Mouse (Mus musculus): ENCODE data around the gene Mapt. TPM values are rescaled to one million over a fixed set of nuclear protein-coding genes. Genes with fewer than 3 reads are reported as not detected.
"Not testable (repeated sequence)": the region's sequence is repeated elsewhere in the genome, so short reads cannot be mapped to it uniquely, and the experiment has no call there.

Mapt gene
- 72.8 and 74.8 TPM in 2 replicates for total RNA-seq (2021)
- long read RNA-seq, experiment 1, full-length matches to known transcripts = 9 of 30 reads
- long read RNA-seq, experiment 1, partial matches to known transcripts = 4 of 30 reads
- long read RNA-seq, experiment 1, other reads (novel, unspliced or antisense) = 17 of 30 reads
- long read RNA-seq, experiment 2, full-length matches to known transcripts = 5 of 25 reads
- long read RNA-seq, experiment 2, partial matches to known transcripts = 2 of 25 reads
- long read RNA-seq, experiment 2, other reads (novel, unspliced or antisense) = 18 of 25 reads

DNA sequence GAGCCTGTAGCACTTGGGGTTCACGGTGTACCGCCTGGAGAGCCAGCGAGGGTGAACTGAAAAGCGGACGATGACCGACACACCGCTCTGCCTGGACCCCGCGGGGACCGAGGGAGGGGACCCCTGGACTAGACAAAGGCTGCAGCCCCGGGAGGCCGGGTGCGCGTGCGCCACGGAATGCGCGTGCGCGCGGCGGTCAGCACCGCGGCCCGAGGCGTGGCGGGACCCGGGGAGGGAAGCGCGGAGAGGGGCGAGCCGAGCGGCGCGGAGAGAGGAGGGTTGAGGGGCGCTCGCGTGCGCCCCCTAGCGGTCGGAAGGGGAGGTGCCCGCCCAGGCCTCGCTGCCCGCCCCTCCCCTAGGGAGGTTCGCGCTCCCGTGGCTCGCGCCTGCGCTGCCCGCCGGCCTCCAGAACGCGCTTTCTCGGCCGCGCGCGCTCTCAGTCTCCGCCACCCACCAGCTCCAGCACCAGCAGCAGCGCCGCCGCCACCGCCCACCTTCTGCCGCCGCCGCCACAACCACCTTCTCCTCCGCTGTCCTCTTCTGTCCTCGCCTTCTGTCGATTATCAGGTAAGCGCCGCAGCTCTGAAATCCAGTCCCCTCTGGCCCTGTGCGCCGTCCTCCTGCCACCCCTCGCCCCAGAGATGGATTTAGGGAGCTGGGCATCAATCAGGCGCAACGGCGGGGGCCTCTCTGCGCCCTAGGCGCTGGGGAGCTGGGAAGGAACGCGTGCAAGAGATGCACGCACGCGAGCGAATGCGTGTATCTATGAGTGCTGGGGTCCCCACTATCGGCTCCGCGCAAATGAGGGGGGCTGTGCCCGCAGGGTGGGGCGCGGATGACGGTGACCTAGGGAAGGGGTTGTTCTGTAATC lies at the start of gene Mapt:
Gene Mapt, plus strand, starts transcription at position 350 of the 871 bp plus-strand sequence.
- DNase-seq = peak; percentile 95

DNA sequence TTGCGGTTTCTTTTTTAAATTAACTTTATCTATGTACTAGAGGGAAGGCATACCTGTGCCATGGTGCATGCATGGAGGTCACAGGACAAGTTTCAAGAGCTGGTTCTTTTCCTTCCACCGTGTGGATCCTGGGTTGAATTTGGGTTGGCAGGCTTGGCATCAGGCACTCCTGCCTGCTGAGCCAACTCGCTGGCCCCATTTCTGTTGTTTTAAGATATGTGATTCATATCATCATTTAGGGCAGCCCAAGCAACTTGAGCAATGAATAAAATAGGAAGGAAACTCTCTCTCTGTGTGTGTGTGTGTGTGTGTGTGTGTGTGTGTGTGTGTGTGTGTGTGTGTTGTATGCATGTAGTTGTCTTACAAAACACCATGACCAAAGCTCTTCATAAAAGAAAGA lies 49.0 kb upstream of the Mapt start:
- no peak for DNase-seq

DNA sequence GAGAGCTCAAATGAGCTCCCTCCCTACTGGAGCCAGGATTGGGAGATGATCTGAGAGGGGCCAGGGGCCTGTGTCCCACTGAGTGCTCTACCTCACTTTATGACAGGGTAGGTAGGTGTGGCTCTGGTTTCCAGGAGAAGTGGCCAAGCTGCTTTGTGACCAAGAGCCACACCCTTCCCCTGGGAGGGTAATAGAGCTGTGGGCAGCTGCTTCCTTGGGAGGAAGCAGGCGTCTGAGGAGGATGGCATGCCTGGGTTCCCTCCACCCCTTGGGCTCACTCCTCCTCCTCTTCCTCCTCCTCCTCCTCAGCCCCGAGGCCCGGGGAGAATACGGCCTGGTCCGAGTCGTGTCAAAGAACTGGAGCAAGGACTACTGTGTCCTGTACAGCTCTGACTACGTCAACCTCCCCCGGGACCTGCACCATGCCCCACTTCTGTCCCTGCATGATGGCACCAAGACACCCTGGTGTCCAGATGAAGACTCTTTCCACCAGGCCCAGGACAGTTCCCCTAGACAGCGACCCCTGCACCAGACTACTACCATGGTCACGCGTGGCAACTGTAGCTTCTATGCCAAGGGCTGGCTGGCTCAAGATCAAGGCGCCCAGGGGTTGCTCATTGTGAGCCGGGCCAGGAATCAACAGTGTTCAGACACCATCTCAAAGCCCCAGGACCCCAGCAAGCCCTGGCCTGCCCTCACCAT lies 44.9 kb upstream of the Mapt start, which contains the start of gene Sppl2c:
Gene Sppl2c, plus strand, starts transcription at position 193 of the 702 bp plus-strand sequence.
- DNase-seq = no peak

DNA sequence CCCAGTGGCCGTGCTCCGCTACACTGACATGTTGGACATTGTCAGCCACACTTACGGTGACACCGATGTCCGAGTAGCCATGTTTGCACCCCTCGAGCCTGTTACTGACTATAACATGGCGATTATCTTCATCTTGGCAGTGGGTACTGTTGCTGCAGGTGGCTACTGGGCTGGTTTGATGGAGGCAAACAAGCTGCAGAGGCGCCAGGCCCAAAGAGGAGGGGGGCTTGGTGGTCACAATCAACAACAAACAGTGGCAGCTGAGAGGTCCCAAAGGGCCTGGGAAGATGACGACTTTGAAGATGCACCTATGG lies 44.4 kb upstream of the Mapt start:
- DNase-seq = no peak

DNA sequence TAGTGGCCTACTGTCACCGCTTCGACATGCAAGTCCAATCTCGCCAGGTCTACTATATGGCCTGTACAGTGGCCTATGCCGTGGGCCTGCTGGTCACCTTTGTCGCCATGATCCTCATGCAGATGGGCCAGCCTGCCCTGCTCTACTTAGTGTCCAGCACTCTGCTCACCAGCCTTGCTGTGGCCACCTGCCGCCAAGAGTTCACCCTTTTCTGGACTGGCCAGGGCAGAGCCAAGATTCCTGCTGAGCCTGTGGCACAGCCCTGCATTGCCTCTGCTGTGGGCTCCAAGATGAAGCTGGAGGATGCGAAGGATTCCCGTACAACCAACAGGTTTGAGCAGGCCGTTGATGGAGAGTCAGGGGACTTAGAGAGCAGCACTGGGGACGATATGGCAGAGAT lies 43.4 kb upstream of the Mapt start:
- no peak for DNase-seq

DNA sequence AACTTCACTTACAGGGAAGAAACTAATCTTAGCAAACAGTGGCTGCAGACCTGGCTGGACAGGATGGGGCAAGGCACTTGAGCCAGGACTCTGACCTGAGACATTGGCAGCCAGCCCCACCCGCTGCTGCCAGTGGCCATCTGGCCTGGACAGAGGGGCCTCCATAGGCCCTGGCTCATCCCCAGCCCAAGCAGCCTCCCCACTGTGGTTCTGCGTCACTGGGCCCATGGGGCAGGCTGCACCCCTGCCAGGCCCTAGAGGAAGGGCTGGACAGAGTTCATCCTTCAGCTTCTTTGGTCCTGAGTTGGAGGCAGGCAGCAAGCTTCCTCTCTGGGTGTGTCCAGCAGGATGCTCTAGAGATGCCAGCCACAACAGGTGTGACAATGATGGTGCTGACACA lies 41.2 kb upstream of the Mapt start:
- no peak for DNase-seq

DNA sequence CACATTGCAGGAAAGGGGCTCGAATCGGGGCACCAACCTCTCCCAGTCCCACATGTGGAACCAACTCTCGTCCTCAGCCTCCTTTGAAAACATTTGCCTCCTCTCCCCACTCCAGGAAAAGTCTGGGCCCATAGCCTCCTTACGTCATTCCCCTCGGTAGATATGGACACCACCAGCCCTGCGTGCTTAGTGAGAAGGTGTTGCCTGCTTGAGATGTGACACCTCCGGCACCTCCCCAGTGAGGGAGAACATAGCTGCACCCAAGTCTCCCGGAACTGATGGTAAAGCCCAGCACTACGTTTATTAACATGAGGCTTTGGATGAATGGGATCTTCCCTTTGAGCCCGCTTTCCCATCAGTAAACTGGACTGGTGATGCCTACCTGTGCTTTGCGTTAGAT lies 35.8 kb upstream of the Mapt start:
- DNase-seq = no peak

DNA sequence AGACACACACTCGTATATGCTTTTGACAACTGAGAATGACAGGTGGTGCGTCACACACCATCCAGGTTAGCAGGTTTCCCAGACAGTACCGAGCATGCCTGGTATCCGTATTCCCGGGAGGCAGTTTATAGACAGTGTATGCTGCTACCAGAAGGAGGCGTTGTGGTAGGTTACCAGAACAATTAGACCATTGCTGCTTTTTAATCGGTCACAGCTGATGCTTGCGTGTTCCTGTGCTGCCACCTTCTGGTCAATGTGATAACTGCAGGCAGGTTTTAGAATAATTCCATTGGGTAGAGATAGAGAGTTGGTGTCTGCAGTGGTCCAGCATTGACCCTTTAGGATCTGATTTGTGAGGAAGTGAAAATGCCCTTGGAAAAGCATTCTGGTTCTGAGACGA lies 35.4 kb upstream of the Mapt start:
- peak; percentile 87 for DNase-seq

DNA sequence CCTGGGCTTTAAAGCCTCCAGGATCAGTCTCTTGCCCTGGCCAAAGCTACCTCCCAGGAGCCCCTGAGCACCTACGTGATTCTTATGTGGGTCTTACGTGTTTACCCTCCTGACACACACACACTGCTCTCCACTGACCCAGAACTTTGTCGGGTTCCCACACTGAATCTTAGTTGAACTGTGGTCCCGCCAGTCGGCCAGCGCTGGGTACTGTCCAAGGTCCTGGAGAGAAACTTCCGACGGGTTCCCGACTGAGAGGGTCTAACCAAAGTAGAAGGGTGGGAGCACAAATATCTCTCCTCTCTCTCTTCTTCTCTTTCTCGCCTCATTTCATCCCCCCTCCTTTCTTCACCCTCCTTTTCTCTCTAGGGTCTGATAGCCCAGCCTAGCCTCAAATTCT lies 33.3 kb upstream of the Mapt start:
- DNase-seq = peak; percentile 69

DNA sequence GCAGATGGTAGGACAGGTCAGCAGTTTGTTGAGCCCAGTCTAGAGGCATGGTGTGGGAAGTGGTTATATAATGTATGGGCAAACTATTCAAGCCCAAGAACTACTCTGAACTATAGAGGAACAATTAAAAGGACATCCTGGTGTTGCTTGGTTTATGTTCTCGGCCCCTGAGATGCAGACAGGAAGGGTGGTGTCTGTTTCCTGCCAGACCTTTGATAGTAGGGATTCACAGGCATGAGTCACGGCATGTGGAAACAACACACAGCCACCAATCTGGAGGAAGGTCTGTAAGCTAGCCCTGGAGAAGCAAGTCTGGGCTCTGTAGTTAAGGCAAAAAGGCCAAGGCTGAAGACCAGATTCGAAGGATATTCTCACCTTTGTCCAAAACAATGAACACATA lies 27.9 kb upstream of the Mapt start:
- DNase-seq = no peak

DNA sequence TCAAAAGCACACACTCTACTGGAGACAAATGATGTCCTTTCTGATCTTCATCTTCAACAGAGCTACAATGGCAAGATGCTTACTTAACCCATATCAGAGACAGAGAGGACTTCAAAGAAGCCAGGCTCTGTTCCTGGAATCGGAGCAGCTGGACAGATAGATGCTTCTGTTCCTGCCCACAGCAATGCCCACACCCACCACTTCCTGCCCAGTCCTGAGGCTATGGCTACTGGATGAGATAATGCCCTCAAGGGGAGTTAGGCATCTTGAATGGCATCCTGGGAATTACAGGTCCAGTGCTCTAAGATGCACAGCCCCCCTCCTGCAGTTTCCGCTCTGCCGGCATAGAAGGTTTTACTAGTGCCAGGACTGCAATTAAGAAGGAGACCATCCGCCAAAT lies 24.6 kb upstream of the Mapt start:
- no peak for DNase-seq

DNA sequence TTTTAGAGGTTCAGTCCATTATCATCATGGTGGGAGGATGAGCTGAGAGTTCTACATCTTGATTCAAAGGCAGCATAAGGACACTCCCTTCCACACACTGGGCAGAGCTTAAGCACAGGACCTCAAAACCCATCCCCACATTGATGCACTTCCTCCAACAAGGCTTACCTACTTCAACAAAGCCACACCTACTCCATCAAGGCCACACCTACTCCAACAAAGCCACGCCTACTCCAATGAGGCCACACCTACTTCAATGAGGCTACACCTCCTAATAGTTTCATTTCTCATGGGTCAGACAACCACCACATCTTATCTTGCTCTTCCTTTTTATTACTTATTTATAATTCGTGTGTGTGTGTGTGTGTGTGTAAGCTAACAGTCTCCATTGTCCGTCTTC lies 22.1 kb upstream of the Mapt start:
- no peak for DNase-seq

DNA sequence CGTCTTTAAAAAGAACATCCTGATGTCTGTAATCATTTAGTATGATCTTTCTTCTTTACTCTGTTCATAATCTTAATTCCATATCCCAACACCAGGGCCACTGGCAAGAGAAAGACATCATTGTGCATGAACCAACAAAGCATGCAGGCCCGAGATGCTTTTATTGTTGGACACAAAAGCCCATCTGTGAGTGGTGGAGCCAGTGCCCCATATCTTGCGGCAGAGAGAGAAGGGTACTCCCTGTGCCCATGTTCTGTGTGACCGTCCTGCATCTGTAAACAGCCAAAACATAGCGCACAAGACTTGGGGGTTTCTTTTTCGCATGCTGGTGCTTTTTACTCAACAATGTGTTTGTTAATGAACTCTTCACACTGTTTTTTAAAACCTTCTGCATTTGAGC lies 19.9 kb upstream of the Mapt start:
- no peak for DNase-seq

DNA sequence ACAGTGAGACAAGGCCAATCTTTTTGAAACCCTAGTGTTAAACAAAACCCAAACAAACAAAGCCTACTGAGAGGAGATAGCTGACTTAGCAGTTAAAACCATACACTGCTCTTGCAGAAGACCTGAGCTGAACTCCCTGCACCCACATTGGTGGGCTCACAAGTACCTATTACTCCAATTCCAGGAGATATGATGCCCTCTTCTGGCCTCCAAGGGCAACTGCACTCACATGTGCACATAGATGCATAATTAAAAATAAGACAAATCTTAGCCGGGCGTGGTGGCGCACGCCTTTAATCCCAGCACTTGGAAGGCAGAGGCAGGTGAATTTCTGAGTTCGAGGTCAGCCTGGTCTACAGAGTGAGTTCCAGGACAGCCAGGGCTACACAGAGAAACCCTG lies 17.1 kb upstream of the Mapt start:
- DNase-seq = not testable (repeated sequence)

DNA sequence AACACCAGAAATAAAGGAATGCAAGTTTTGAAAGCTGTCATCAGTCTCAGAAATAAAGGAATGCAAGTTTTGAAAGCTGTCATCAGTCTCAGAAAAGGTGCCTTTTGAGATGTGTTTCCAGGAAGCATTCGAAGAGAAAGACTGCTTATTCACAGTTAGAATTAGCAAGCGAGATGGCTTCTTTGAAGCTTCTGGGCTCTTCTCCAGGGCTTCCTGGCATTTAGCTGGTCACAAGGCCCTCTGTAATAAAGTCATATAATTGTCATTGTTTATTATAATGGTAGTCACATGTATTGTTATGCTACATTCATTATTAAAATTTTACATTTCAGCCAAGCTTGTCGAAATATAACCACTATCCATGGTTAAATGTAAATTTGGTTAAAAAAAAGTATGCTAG lies 13.1 kb upstream of the Mapt start:
- DNase-seq = no peak

DNA sequence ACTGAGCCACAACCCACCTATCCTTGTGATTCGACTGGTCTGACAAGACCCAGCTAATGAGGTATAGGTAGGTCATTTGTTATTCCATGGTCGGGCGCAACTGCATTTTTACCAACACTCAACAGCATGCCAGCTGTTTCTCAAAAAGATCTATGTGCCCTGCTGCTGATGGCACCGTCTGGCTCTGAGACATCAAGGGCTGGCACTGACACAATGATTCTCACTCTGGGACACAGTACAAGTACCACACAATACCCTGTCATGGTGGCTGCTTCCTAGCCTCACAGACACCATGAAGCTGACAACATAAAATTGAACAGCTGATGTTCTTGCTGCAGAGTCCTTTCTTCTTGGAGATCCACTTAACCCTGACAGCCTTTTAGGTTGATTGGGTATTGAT lies 10.9 kb upstream of the Mapt start:
- no peak for DNase-seq

DNA sequence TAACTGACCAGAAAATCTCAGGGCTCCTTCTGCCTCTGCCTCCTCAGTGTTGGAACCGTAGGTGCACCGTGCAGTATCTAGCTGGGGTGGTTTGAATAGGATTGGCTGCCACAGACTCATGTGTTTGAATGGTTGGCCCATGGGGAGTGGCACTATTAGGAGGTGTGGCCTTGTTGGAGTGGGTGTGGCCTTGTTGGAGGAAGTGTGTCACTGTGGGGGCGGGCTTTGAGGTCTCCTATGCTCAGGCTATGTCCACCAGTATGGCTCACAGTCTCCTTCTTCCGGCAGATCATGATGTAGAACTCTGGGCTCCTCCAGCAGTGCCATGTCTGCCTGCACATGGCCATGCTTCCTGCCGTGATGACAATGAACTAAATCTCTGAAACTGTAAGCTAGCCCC lies 9.4 kb upstream of the Mapt start:
- DNase-seq = no peak

DNA sequence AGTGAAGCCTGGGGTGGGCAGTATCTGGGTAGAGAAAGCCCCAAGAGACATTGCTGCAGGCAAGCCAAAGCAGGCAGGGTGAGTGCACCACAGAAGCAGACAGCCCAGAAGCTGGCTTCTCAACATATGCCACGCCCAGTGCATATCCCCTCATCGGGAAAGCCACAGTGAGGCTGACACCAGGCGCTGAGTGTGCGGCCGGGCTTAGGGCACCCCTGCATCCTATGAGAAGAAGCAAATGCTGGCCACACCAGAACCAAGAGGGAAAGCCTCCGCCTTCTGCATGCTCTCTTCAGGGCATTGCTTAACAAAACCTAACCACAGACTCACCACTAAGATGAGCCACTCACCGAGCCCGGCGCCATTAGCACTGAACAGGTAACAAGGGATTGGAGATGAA lies 7.9 kb upstream of the Mapt start:
- DNase-seq = no peak

DNA sequence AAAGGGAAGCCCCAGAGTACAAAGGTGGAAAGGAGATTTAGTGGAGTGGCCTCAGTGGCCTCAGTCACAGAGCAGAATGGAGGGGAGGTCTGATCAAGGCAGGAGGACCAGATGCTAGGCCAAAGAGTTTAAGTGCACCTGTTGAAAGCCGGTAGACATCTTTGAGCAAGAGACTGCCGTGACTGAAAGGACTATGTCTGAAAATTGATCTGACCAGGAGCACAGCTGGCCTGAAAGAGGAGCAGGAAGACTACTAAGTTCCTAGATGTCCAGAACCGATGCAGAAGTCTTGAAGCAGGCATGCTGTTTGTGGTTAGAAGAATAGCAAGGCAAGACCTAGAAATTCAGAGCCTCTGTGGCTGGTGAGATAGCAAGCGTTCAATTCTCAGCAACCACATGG lies 1.8 kb upstream of the Mapt start:
- DNase-seq = no peak

DNA sequence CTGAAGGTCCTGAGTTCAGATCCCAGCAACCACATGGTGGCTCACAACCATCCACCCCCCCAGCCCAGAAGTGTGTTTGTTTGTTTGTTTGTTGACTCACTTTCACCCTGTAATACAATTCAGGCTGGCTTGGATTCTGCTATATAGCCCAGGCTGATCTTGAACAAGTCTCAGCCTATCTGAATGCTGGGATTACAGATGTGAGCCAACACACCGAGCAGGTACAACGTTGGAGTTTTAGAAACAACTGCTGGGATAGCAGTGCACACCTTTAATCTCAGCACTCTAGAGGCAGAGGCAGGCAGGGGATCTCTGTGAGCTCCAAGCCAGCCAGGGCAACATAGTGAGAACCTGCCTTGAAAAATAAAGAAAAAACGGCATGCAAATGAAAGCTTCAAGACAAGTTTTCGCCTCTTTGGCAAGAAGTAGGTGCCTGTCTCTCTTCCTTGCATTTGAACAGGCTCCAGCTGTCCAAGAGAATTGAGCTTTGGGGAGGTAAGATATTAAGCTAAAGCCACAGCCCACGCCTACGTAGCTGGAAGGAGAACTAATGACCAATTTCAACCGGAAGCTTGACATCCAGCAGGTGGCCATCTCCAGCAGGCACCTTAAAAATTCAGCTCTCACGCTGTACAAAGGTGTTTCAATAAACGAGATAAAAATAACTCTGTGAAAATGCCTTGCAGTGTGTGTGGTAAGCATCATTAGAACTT lies 968 bp upstream of the Mapt start:
- peak; percentile 28 for DNase-seq

DNA sequence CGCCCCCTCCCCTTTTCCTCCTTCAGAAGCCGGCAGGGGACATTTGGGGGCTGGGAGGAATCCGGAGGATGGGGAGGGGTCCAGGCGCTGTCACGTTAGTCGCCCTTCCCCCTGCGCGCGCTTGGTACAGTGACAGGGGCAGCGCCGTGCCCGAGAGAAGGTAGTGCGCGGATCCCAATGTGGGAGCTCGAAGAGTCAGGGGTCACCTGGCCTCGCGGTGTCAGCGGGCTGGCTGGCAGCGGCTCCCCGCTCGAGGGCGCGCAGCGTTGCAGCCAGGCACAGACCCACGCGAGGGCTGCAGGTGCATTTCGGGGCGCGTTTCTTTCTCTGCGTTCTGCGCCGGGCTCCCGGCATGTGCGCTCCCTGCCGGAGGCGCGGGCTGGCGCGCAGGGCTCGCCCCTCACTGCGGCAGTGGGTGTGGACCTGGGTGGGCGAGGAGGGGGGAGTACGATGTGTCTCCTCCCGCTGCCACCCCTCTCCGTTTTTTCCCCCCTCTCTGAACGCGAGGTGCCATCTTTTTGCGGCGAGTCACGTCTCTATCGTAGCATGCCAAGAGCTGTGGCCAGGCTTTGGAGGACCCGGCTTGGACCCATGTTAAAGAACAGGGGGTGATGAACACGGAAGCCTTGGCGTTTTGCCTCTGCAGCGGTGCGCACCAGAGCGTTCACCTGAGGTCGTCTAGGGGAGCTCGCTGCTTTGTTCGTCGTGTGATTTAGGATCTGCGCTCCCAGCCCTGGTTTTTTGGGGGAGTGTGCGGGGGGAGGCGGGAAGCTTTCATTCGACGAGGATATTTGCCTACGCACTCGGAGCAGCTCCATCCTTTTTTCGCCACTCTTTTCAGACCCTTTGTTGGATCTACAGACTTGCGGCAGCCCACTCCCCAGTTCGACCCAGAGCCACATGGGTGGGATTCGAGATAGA lies 1.2 kb downstream of the Mapt start:
- peak; percentile 63 for DNase-seq

DNA sequence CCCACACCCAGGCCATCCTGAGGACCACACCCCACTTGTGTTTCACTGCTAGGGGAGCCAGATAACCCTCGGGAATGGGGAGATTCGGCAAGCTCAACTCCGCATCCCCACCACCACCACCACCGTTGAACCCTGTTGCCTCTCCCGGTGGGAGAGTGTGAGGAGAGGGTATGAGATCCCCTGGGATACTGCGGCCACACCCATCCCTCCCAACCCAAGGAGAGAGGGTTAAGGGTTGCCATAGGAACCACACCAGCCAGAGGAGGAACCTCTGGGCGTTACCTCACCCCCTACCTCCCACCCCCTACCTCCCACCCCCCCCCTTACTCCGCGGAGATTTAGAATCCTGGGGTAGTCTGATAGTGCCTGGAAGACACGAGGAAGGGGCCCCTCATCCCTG lies 1.9 kb downstream of the Mapt start:
- DNase-seq = no peak
